Mouse (Mus musculus) 3134 (cell line): Measurements from ENCODE around the gene Gbe1.

Experiments used
- DNase-seq: peaks from one replicate; pipeline ENCODE4 v3.0.0-alpha.2; 2011; ENCODE audit warnings: low spot score; ENCODE audit not compliant: insufficient read length; ENCODE audit errors: extremely low read depth

Gene Gbe1

GRCm38 (mm10) chr16:70562574-70562973, 248.8 kb downstream of the Gbe1 start:
- no peak for DNase-seq

- no peak for DNase-seq
Measured at GRCm38 (mm10) chr16:70563456-70563855, 249.7 kb downstream of the Gbe1 start.

GRCm38 (mm10) chr16:70568341-70569265, 254.9 kb downstream of the Gbe1 start:
- DNase-seq, result no peak

GRCm38 (mm10) chr16:70585964-70586363, 272.2 kb downstream of the Gbe1 start:
- no peak for DNase-seq

GRCm38 (mm10) chr16:70602326-70602725, 288.6 kb downstream of the Gbe1 start:
- DNase-seq, result no peak

GRCm38 (mm10) chr16:70608358-70608757, 294.6 kb downstream of the Gbe1 start:
- DNase-seq, result no peak

- DNase-seq, result no peak
Measured at GRCm38 (mm10) chr16:70617691-70618090, 303.9 kb downstream of the Gbe1 start.

- DNase-seq, result no peak
Measured at GRCm38 (mm10) chr16:70618168-70618567, 304.4 kb downstream of the Gbe1 start.
